Mouse (Mus musculus): ENCODE results near the gene AW011738.

The AW011738 gene

GRCm38 (mm10) chr4:156249567-156249966 lies 46.5 kb downstream of the AW011738 start:
- no peak for DNase-seq (ENCODE audit: low spot score)

DNA sequence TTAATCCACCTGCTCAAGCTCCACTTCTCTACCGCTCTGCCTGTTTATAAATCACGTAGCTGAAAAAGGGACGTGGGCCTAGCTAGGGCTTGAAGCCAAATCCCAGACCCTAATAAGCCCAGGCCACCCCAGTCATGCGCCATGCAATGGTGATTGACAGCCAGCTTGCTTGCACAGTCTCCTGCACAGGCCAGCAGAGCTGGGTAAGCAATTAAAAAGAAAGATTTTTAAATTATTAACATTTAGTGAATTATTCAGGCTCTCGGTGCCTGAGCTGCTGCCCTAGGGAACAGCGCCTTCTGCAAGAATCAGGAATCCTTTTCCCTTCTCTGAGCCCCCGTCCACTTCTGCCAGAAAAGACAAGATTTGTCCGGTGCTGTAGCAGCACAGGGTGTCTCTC lies 48.0 kb downstream of the AW011738 start:
- DNase-seq (ENCODE audit: low spot score) = no peak

DNA sequence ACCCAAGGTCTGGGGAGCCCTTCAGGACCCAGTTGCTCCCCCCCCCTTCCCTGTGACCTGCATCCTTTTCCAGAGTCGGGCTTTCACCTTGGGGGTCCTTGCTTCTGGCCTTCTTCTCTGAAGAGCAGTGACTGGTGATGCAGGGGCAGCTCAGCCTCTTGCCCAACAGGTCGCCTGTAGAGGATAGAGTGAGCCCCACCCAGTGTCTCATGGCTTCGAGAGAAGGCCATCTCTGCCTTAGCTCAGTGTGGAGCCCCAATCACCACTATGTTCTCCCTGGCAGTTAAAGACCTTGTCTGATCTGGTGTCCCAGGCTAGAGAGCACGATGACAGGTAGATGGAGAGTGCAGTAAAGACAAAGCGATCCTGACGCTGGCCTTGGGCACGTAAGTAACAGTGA lies 49.0 kb downstream of the AW011738 start:
- DNase-seq (ENCODE audit: low spot score) = no peak

DNA sequence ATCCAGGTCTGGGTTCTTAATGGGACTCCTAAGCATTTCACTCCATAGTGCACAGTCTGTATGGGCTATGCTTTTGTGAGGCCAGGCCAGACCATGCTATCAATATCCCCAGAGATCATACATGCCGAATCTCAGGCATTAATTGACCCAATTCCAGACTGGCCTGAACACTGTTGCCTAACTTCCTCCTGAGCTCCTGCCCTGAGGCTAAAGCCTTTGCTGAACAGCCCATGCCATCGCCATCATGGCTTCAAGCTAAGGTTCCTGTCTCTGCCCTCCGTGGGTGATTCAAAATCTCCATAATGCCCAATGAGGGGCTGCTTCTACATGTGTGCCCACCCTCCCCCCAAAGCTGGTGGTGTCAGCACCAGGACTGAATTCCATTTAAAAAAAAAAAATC lies 49.5 kb downstream of the AW011738 start:
- no peak for DNase-seq (ENCODE audit: low spot score)

DNA sequence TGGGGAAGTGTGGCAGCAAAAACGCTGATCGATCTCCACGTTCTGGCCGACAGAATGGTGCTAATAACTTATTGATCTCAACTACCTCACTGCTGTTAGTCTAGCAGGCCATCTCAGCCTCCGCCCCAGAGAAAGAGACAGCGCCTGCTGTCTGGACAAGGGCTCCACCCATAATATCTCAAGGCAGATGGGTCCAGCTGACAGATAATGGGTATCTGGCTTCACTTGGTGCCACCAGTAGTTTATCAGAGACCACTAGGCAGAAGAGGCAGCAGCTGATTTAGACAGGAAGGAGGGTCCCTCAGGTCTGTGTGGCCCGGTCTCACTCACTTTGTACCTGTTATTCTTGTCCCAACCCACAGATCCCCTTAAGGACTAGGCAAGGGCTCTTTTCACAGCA lies 49.9 kb downstream of the AW011738 start:
- no peak for DNase-seq (ENCODE audit: low spot score)

- peak; percentile 25 for DNase-seq (ENCODE audit: low spot score)
Observed at GRCm38 (mm10) chr4:156254361-156255077, 51.4 kb downstream of the AW011738 start.

All from T-cell, adult 2 months (primary cell).